Mouse (Mus musculus): ENCODE measurements around the gene Gm10643.

GRCm38 (mm10) chr8:84087821-84088220 is 22.9 kb upstream of the Gm10643 start:
- TF ChIP-seq CTCF (IDR thresholded peaks at IDR 0.05; ENCODE audit: borderline replicate concordance, control insufficient read depth, extremely low read depth, insufficient read depth, low read length, poor library complexity) (no peak), POLR2A (IDR thresholded peaks at IDR 0.05; ENCODE audit: control insufficient read depth, extremely low read depth, insufficient read depth, low read length, poor library complexity) (no peak)
